Mouse (Mus musculus): Measurements from ENCODE around the gene Neu1. TPM values are rescaled to one million over a fixed set of nuclear protein-coding genes. Genes with fewer than 3 reads are reported as not detected.
"Not testable (repeated sequence)": the region's sequence is repeated elsewhere in the genome, so short reads cannot be mapped to it uniquely, and the experiment has no call there.

Gene Neu1
- total and polyA plus RNA-seq, 3 experiments = 14.5 to 22.0 (median 14.5) TPM

DNA sequence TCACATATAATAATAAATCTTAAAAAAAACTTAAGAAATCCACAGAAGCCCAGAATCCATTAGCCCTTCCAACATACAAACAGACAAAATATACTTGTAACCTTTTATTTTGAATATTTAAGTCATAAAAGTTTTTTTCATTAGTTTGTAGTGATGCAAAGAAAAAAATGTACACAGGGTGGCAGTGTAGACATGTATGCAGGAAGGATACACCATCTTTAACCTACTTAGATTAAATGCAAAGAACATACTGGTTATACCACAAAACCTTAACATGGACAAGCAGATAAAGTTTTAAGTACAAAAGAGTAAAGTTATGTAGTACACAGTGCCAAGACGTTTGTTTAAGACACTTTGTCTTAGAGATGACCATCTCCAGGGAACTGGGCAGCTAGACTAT, 25.3 kb downstream of the Neu1 start:
- TF ChIP-seq CTCF (IDR thresholded peaks at IDR 0.05) = peak; percentile 66
- no peak for TF ChIP-seq EP300 (IDR thresholded peaks at IDR 0.05; ENCODE audit: insufficient read depth, low read depth, low read length)
- H3K9ac ChIP-seq (ENCODE audit: low read depth, low read length) = no peak overlapping the region
- H3K4me3 ChIP-seq = no peak overlapping the region
- H3K79me2 ChIP-seq (replicated peaks; ENCODE audit: control insufficient read depth, insufficient read depth, low read length) = no peaks in the 10 kb centered on the region
- H3K36me3 ChIP-seq (ENCODE audit: control insufficient read depth, insufficient read depth, low read length) = no peaks in the 10 kb centered on the region; the same call in 1 of the 2 replicates
- H3K27ac ChIP-seq = no peak overlapping the region
- no peak for DNase-seq
- H3K27me3 ChIP-seq (ENCODE audit: control insufficient read depth, insufficient read depth, low read length) = no peaks in the 10 kb centered on the region
- intact Hi-C loops (cut with DNase I) = no loop called here
- H3K4me1 ChIP-seq (ENCODE audit: control insufficient read depth, insufficient read depth, low read length) = peaks cover 1% of the 10 kb centered on the region; the same call in 1 of the 2 replicates
- WGBS = 19% methylated on average over 1 of the region's 1 CpGs

DNA sequence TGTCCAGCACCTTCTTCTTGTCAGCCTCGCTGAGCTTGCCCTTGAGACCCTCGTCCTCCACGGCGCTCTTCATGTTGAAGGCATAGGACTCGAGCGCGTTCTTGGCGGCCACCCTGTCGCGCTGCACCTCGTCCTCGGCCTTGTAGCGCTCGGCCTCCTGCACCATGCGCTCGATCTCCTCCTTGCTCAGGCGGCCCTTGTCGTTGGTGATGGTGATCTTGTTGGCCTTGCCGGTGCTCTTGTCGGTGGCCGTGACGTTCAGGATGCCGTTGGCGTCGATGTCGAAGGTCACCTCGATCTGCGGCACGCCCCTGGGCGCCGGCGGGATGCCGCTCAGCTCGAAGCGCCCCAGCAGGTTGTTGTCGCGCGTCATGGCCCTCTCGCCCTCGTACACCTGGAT, 26.2 kb downstream of the Neu1 start:
- H3K4me1 ChIP-seq (ENCODE audit: control insufficient read depth, insufficient read depth, low read length); H3K79me2 ChIP-seq (replicated peaks; ENCODE audit: control insufficient read depth, insufficient read depth, low read length); H3K36me3 ChIP-seq (ENCODE audit: control insufficient read depth, insufficient read depth, low read length); H3K27me3 ChIP-seq (ENCODE audit: control insufficient read depth, insufficient read depth, low read length); DNase-seq; H3K27ac ChIP-seq; intact Hi-C loops (cut with DNase I); H3K4me3 ChIP-seq: not testable (repeated sequence)
- peak overlapping the region; percentile 49; the same call in 1 of the 2 replicates for H3K9ac ChIP-seq (ENCODE audit: low read depth, low read length)
- WGBS = 8% methylated on average over 34 of the region's 40 CpGs

- H3K27ac ChIP-seq; H3K4me3 ChIP-seq; H3K9ac ChIP-seq (ENCODE audit: low read depth, low read length); intact Hi-C loops (cut with DNase I); H3K4me1 ChIP-seq (ENCODE audit: control insufficient read depth, insufficient read depth, low read length); H3K27me3 ChIP-seq (ENCODE audit: control insufficient read depth, insufficient read depth, low read length); H3K79me2 ChIP-seq (replicated peaks; ENCODE audit: control insufficient read depth, insufficient read depth, low read length); H3K36me3 ChIP-seq (ENCODE audit: control insufficient read depth, insufficient read depth, low read length); DNase-seq: not testable (repeated sequence)
- 19% methylated on average over 26 of the region's 40 CpGs for WGBS
Observed at GRCm38 (mm10) chr17:34957966-34958365, 26.9 kb downstream of the Neu1 start.

GRCm38 (mm10) chr17:34958734-34959129, 27.7 kb downstream of the Neu1 start:
- peak in 1 of 2 experiments; percentile 51 for DNase-seq
- H3K27me3 ChIP-seq (ENCODE audit: control insufficient read depth, insufficient read depth, low read length); H3K79me2 ChIP-seq (replicated peaks; ENCODE audit: control insufficient read depth, insufficient read depth, low read length); H3K36me3 ChIP-seq (ENCODE audit: control insufficient read depth, insufficient read depth, low read length); H3K4me1 ChIP-seq (ENCODE audit: control insufficient read depth, insufficient read depth, low read length); intact Hi-C loops (cut with DNase I): not testable (repeated sequence)
- Histone ChIP-seq H3K27ac (peak overlapping the region; percentile 77), H3K9ac (ENCODE audit: low read depth, low read length) (peak overlapping the region; percentile 82), H3K4me3 (peak overlapping the region; percentile 53)
- WGBS = 0% methylated on average over 23 of the region's 47 CpGs

GRCm38 (mm10) chr17:34959130-34959778, 28.2 kb downstream of the Neu1 start, which contains the start of gene Hspa1b:
Gene Hspa1b, minus strand, starts transcription at chr17:34959238.
- H3K4me1 ChIP-seq (ENCODE audit: control insufficient read depth, insufficient read depth, low read length); intact Hi-C loops (cut with DNase I); H3K36me3 ChIP-seq (ENCODE audit: control insufficient read depth, insufficient read depth, low read length); H3K79me2 ChIP-seq (replicated peaks; ENCODE audit: control insufficient read depth, insufficient read depth, low read length); H3K27me3 ChIP-seq (ENCODE audit: control insufficient read depth, insufficient read depth, low read length): not testable (repeated sequence)
- Histone ChIP-seq H3K4me3 (peak within 1 kb of the TSS; percentile 80), H3K9ac (ENCODE audit: low read depth, low read length) (peak within 1 kb of the TSS; percentile 97), H3K27ac (peak within 1 kb of the TSS; percentile 100)
- DNase-seq = peak; percentile 92 to 95
- TF ChIP-seq POLR2A (IDR thresholded peaks at IDR 0.05; ENCODE audit: insufficient read depth, low read depth, low read length) (peak; percentile 94), EP300 (IDR thresholded peaks at IDR 0.05; ENCODE audit: insufficient read depth, low read depth, low read length) (peak; percentile 89)
- WGBS = under 1% methylated on average over 32 of the region's 32 CpGs

GRCm38 (mm10) chr17:34959881-34960515, 28.9 kb downstream of the Neu1 start:
- WGBS = 14% methylated on average over 12 of the region's 12 CpGs
- Histone ChIP-seq H3K4me3 (peak overlapping the region; percentile 80), H3K36me3 (ENCODE audit: control insufficient read depth, insufficient read depth, low read length) (no peaks in the 10 kb centered on the region; the same call in 1 of the 2 replicates), H3K4me1 (ENCODE audit: control insufficient read depth, insufficient read depth, low read length) (peaks cover 1% of the 10 kb centered on the region; the same call in 1 of the 2 replicates), H3K27ac (peak overlapping the region; percentile 100), H3K27me3 (ENCODE audit: control insufficient read depth, insufficient read depth, low read length) (no peaks in the 10 kb centered on the region), H3K79me2 (replicated peaks; ENCODE audit: control insufficient read depth, insufficient read depth, low read length) (no peaks in the 10 kb centered on the region), H3K9ac (ENCODE audit: low read depth, low read length) (peak overlapping the region; percentile 97)
- intact Hi-C loops (cut with DNase I) = no loop called here
- no peak for TF ChIP-seq EP300 (IDR thresholded peaks at IDR 0.05; ENCODE audit: insufficient read depth, low read depth, low read length)
- no peak for TF ChIP-seq CTCF (IDR thresholded peaks at IDR 0.05)
- TF ChIP-seq POLR2A (IDR thresholded peaks at IDR 0.05; ENCODE audit: insufficient read depth, low read depth, low read length) = no peak
- peak; percentile 63 for DNase-seq
